Mouse (Mus musculus) small intestine, adult 2 months (tissue): Measurements from ENCODE around the gene Hmgcr.

Experiments
- CTCF ChIP-seq: fragments of 200-500 bp; IDR thresholded peaks from 2 replicates; pipeline ENCODE4 v1.5.1; 2012; ENCODE audit warnings: low read depth, mild to moderate bottlenecking, control low read depth, inconsistent platforms, low read length, moderate library complexity, mixed read lengths; ENCODE audit not compliant: insufficient replicate concordance, insufficient read length; ENCODE audit errors: extremely low read depth
- POLR2A ChIP-seq: fragments of 200-500 bp; IDR thresholded peaks from 2 replicates; pipeline ENCODE4 v1.6.1; 2012; ENCODE audit warnings: low read depth, mild to moderate bottlenecking, control low read depth, inconsistent platforms, low read length, moderate library complexity

DNA sequence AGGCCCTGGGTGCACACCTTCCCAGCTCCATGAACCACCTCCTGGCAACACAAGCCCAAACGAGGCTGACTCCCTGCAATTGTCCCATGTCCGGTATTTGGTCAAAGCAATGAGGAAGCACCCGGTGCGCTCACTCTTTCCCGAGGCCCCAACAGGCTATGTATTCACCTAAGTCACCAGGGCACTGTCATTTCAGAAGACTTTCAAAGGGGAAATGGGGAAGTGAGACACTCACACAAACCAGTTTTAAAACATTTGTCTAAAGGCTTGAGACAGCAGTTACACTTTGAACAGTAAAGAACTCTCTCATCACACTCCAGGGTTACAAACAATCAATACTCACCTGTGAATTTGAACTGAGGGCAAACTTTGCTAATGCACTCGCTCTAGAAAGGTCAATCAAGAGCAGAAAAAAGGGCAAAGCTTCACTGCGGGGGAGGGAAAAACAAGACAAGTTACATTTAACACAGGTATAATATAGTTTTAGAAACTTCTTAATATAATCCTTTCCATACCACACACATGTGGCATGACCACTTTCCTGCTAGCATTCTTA lies 6.2 kb downstream of the Hmgcr start:
- no peak for TF ChIP-seq POLR2A
- TF ChIP-seq CTCF: no peak
